Mouse (Mus musculus) liver, embryonic 11.5 days (tissue): ENCODE results near the gene Cd151. TPM values are rescaled to one million over a fixed set of nuclear protein-coding genes. Genes with fewer than 3 reads are reported as not detected.

Source experiments
- ATAC-seq: fragments of 200-750 bp; cut with Nextera tagmentation; replicated peaks from 2 replicates; pipeline ENCODE4 v1.8.0; 2017; ENCODE audit warnings: moderate number of reproducible peaks, mild to moderate bottlenecking, moderate TSS enrichment, moderate library complexity; ENCODE audit not compliant: low FRiP score
- DNase-seq: peaks from one replicate; pipeline ENCODE4 v3.0.0-alpha.2; 2017; ENCODE audit warnings: low spot score
- H3K27ac ChIP-seq: fragments of 300-500 bp; sonication (generic); 2 replicates; pipeline ENCODE4 v1.5.1; 2014; ENCODE audit warnings: mild to moderate bottlenecking, low read depth, low read length, control low read depth
- H3K27me3 ChIP-seq: fragments of 300-500 bp; sonication (generic); replicated peaks from 2 replicates; pipeline ENCODE4 v1.6.1; 2014; ENCODE audit warnings: low read length, mixed read lengths; ENCODE audit not compliant: control insufficient read depth, insufficient read depth
- H3K36me3 ChIP-seq: fragments of 300-500 bp; sonication (generic); 2 replicates; pipeline ENCODE4 v1.6.1; 2014; ENCODE audit warnings: mild to moderate bottlenecking, low read length, moderate library complexity, mixed read lengths; ENCODE audit not compliant: control insufficient read depth, insufficient read depth
- H3K4me1 ChIP-seq: fragments of 300-500 bp; sonication (generic); replicated peaks from 2 replicates; pipeline ENCODE4 v1.6.1; 2014; ENCODE audit warnings: low read length, mixed read lengths; ENCODE audit not compliant: control insufficient read depth, insufficient read depth
- H3K4me2 ChIP-seq: fragments of 300-500 bp; sonication (generic); 2 replicates; pipeline ENCODE4 v1.6.1; 2014; ENCODE audit warnings: mild to moderate bottlenecking, control low read depth, moderate library complexity
- H3K4me3 ChIP-seq: fragments of 300-500 bp; sonication (generic); 2 replicates; pipeline ENCODE4 v1.5.1; 2014; ENCODE audit warnings: low read depth, low read length, control low read depth
- H3K9ac ChIP-seq: fragments of 300-500 bp; sonication (generic); 2 replicates; pipeline ENCODE4 v1.6.1; 2014; ENCODE audit warnings: low read depth, low read length, control low read depth
- H3K9me3 ChIP-seq: fragments of 300-500 bp; sonication (generic); 2 replicates; pipeline ENCODE4 v1.6.1; 2016; ENCODE audit warnings: low read length, inconsistent platforms, mixed read lengths; ENCODE audit not compliant: control insufficient read depth
- WGBS: fragments of 180-500 bp; shearing (Covaris S2); extraction: QIAGEN DNeasy Blood & Tissue Kit; methylation state at CpG from one replicate; pipeline ENCODE4 v1.1.7; 2014; 5-methylcytosine and 5-hydroxymethylcytosine counted together
- polyA plus RNA-seq: library from polyadenylated mRNA; unstranded; fragments of >200 nt; fragmentation: Nextera tagmentation; extraction: Ambion mirVana; gene quantifications from 2 replicates; pipeline ENCODE4 v1.2.1, GENCODE M21; 2014

The Cd151 gene
- polyA plus RNA-seq, 1 experiment from 2014 or later: 22.3 TPM

- Histone ChIP-seq H3K9ac (no peak overlapping the region), H3K27ac (no peak overlapping the region), H3K4me3 (no peak overlapping the region), H3K27me3 (peaks cover 51% of the 10 kb centered on the region), H3K36me3 (peaks cover 5% of the 10 kb centered on the region), H3K4me2 (peak overlapping the region; percentile 55; the same call in 1 of the 2 replicates), H3K4me1 (peaks cover 41% of the 10 kb centered on the region), H3K9me3 (no peaks in the 10 kb centered on the region)
- DNase-seq: no peak
- ATAC-seq: no peak
- WGBS: 42% methylated on average over 9 of the region's 10 CpGs
Measured at GRCm38 (mm10) chr7:141465388-141466044, 1.7 kb upstream of the Cd151 start.

GRCm38 (mm10) chr7:141466045-141466394, 1.2 kb upstream of the Cd151 start:
- Histone ChIP-seq H3K27ac (no peak overlapping the region), H3K4me3 (no peak overlapping the region)

GRCm38 (mm10) chr7:141466607-141467148, 514 bp upstream of the Cd151 start:
- ATAC-seq: no peak
- 60% methylated on average over 10 of the region's 10 CpGs for WGBS
- peaks cover 41% of the 10 kb centered on the region for H3K4me1 ChIP-seq

More at GRCm38 (mm10) chr7:141466045-141466394, 1.2 kb upstream of the Cd151 start:
- 57% methylated on average over 7 of the region's 7 CpGs for WGBS
- Histone ChIP-seq H3K4me2 (0 out of 2 replicates have a peak overlapping the region, but pooled peaks have one; percentile 2), H3K36me3 (peaks cover 10% of the 10 kb centered on the region), H3K9ac (no peak overlapping the region), H3K9me3 (no peaks in the 10 kb centered on the region), H3K4me1 (peaks cover 41% of the 10 kb centered on the region), H3K27me3 (peaks cover 46% of the 10 kb centered on the region)
- no peak for ATAC-seq
- no peak for DNase-seq

GRCm38 (mm10) chr7:141468164-141468521, 951 bp downstream of the Cd151 start:
- ATAC-seq (no peak), DNase-seq (no peak)
- Histone ChIP-seq H3K27ac (peak overlapping the region; percentile 72), H3K4me1 (peaks cover 39% of the 10 kb centered on the region), H3K27me3 (peaks cover 26% of the 10 kb centered on the region), H3K9ac (peak overlapping the region; percentile 85), H3K36me3 (peaks cover 23% of the 10 kb centered on the region), H3K4me3 (peak overlapping the region; percentile 78), H3K9me3 (no peaks in the 10 kb centered on the region), H3K4me2 (peak overlapping the region; percentile 88)
- WGBS: 20% methylated on average over 5 of the region's 5 CpGs

More at GRCm38 (mm10) chr7:141466607-141467148, 514 bp upstream of the Cd151 start:
- H3K27ac ChIP-seq: peak overlapping the region; percentile 72; the same call in 1 of the 2 replicates
- no peaks in the 10 kb centered on the region for H3K9me3 ChIP-seq
- H3K4me2 ChIP-seq: peak overlapping the region; percentile 88
- H3K36me3 ChIP-seq: peaks cover 14% of the 10 kb centered on the region
- peak overlapping the region; percentile 78 for H3K4me3 ChIP-seq
- peak overlapping the region; percentile 85 for H3K9ac ChIP-seq
- DNase-seq: no peak
- peaks cover 40% of the 10 kb centered on the region for H3K27me3 ChIP-seq

- no peaks in the 10 kb centered on the region for H3K9me3 ChIP-seq
- peak overlapping the region; percentile 88 for H3K4me2 ChIP-seq
- peak; percentile 71 for DNase-seq
- 4% methylated on average over 8 of the region's 8 CpGs for WGBS
- H3K27me3 ChIP-seq: peaks cover 21% of the 10 kb centered on the region
- peak overlapping the region; percentile 78 for H3K4me3 ChIP-seq
- peak overlapping the region; percentile 85 for H3K9ac ChIP-seq
- peak overlapping the region; percentile 72 for H3K27ac ChIP-seq
- H3K4me1 ChIP-seq: peaks cover 43% of the 10 kb centered on the region
- peaks cover 23% of the 10 kb centered on the region for H3K36me3 ChIP-seq
- ATAC-seq: peak; percentile 80
Measured at GRCm38 (mm10) chr7:141468522-141469211, 1.5 kb downstream of the Cd151 start.

GRCm38 (mm10) chr7:141469352-141469751, 2.2 kb downstream of the Cd151 start:
- peak overlapping the region; percentile 72 for H3K27ac ChIP-seq
- no peaks in the 10 kb centered on the region for H3K9me3 ChIP-seq
- peaks cover 23% of the 10 kb centered on the region for H3K36me3 ChIP-seq
- peaks cover 14% of the 10 kb centered on the region for H3K27me3 ChIP-seq
- whole genome bisulfite sequencing: 83% methylated on average over 6 of the region's 6 CpGs
- peak overlapping the region; percentile 78 for H3K4me3 ChIP-seq
- peak overlapping the region; percentile 85 for H3K9ac ChIP-seq
- ATAC-seq: no peak
- DNase-seq: no peak
- peak overlapping the region; percentile 88 for H3K4me2 ChIP-seq
- peaks cover 49% of the 10 kb centered on the region for H3K4me1 ChIP-seq

GRCm38 (mm10) chr7:141469901-141470636, 2.9 kb downstream of the Cd151 start:
- no peak for ATAC-seq

GRCm38 (mm10) chr7:141470637-141470944, 3.4 kb downstream of the Cd151 start:
- ATAC-seq (no peak), DNase-seq (no peak)
- Histone ChIP-seq H3K27ac (no peak overlapping the region), H3K36me3 (peaks cover 23% of the 10 kb centered on the region), H3K4me3 (no peak overlapping the region), H3K9ac (no peak overlapping the region), H3K9me3 (no peaks in the 10 kb centered on the region), H3K4me1 (peaks cover 39% of the 10 kb centered on the region), H3K27me3 (peaks cover 2% of the 10 kb centered on the region; the same call in 1 of the 2 replicates), H3K4me2 (no peak overlapping the region)
- WGBS: 86% methylated on average over 10 of the region's 10 CpGs

More at GRCm38 (mm10) chr7:141469901-141470636, 2.9 kb downstream of the Cd151 start:
- peaks cover 43% of the 10 kb centered on the region for H3K4me1 ChIP-seq
- peaks cover 23% of the 10 kb centered on the region for H3K36me3 ChIP-seq
- H3K27ac ChIP-seq: no peak overlapping the region; the same call in 1 of the 2 replicates
- WGBS: 91% methylated on average over 18 of the region's 18 CpGs
- peak overlapping the region; percentile 31; the same call in 1 of the 2 replicates for H3K9ac ChIP-seq
- DNase-seq: no peak
- no peaks in the 10 kb centered on the region for H3K9me3 ChIP-seq
- H3K27me3 ChIP-seq: peaks cover 7% of the 10 kb centered on the region
- 0 out of 2 replicates have a peak overlapping the region, but pooled peaks have one; percentile 78 for H3K4me3 ChIP-seq
- peak overlapping the region; percentile 88 for H3K4me2 ChIP-seq
